19 mouse cellular contexts compared by ENCODE assay signal in genomic region chr3:50323881-50324280, GRCm38 (mm10).
"Had no signal": no experiment of that assay in that cellular context is flagged by ENCODE, and none has a peak within 500 bp of the region (broad histone marks: within the 10 kb centered on the region; RNA-seq: fewer than 3 reads in every experiment).

No protein-coding gene starts in this region.

- H3K36me3 ChIP-seq: midbrain, embryonic 10.5 days; midbrain, embryonic 12.5 days; neural tube, embryonic 13.5 days; neural tube, embryonic 15.5 days; stomach, embryonic 15.5 days had no signal

- H3K9me3 ChIP-seq: midbrain, embryonic 10.5 days; midbrain, embryonic 12.5 days; neural tube, embryonic 13.5 days; neural tube, embryonic 15.5 days; stomach, embryonic 15.5 days had no signal

- H3K9ac ChIP-seq: lung, embryonic 14.5 days; midbrain, embryonic 12.5 days; neural tube, embryonic 13.5 days; neural tube, embryonic 15.5 days; stomach, embryonic 15.5 days had no signal

- H3K27me3 ChIP-seq: midbrain, embryonic 12.5 days; neural tube, embryonic 13.5 days; neural tube, embryonic 15.5 days; stomach, embryonic 15.5 days had no signal

- DNase-seq: lung, adult 18-20 months; lung, postnatal 10 days; lung, postnatal 4 days; midbrain, embryonic 14.5 days; retina, postnatal 1 day; right cerebral cortex, adult 18-20 months; right cerebral cortex, postnatal 25 days; thymus, adult 2 months; thymus, postnatal 25 days; thymus, postnatal 4 days had no signal

- H3K4me2 ChIP-seq: lung, embryonic 14.5 days; midbrain, embryonic 12.5 days; neural tube, embryonic 13.5 days; neural tube, embryonic 15.5 days; stomach, embryonic 15.5 days had no signal

- ATAC-seq: midbrain, embryonic 16.5 days had no signal

- H3K4me3 ChIP-seq: midbrain, embryonic 10.5 days; midbrain, embryonic 12.5 days; myocyte; neural tube, embryonic 13.5 days; neural tube, embryonic 15.5 days; stomach, embryonic 15.5 days had no signal

- H3K4me1 ChIP-seq: midbrain, embryonic 10.5 days; midbrain, embryonic 12.5 days; neural tube, embryonic 15.5 days; stomach, embryonic 15.5 days had no signal

- H3K27ac ChIP-seq: midbrain, embryonic 10.5 days; midbrain, embryonic 12.5 days; neural tube, embryonic 13.5 days; neural tube, embryonic 15.5 days; stomach, embryonic 15.5 days; stomach, postnatal 0 days had no signal
